Mouse (Mus musculus): ENCODE results near the gene Phyhd1. TPM values are rescaled to one million over a fixed set of nuclear protein-coding genes. Genes with fewer than 3 reads are reported as not detected.

Gene Phyhd1
- polyA plus RNA-seq, 1 experiment from 2014 or later, result 7.3 TPM

DNA sequence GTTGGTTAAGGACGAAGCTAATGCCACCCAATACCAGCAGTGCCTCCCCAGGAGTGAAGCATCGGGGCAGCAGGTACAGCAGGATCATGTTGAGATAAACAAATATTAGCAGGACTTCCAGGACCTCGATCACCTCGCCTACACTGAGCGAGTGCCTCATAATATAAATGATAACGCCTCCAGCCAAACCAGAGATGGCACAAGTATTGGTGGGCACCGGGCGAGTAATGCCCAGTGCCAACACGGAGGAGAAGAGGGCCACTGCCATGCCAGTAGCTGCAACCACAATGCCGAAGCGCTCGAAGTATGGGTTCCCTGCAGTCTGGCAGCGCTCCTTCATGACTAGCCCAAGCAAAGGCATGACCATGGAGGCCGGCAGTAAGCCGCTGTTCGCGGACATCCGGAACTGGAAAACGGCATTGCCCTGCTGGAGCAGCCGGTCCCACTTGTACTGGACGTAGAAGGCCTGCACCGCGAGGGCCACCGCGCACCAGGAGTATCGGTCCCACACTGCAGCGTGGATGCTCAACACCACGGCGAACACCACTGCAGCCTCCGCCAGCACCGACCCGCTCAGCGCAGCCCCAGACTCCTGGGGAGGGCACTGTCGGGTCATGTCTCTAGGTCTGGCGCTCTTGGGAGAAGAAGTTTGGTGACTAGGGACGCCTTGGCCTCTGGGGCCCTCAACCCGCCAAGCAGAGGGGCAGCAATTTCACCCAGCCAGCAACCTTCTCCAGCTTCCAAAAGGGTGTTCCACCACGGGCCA lies 19.6 kb downstream of the Phyhd1 start:
- Histone ChIP-seq H3K4me1 (ENCODE audit: insufficient read depth) (peaks cover 15% of the 10 kb centered on the region), H3K36me3 (ENCODE audit: insufficient read depth) (peaks cover 3% of the 10 kb centered on the region; the same call in 1 of the 2 replicates), H3K9ac (peak overlapping the region; percentile 85), H3K4me2 (peak overlapping the region; percentile 96), H3K27ac (ENCODE audit: low read depth) (0 out of 2 replicates have a peak overlapping the region, but pooled peaks have one; percentile 30), H3K9me3 (ENCODE audit: low read depth, low read length) (no peaks in the 10 kb centered on the region), H3K4me3 (ENCODE audit: low read depth, low read length) (peak overlapping the region; percentile 91), H3K27me3 (ENCODE audit: insufficient read depth, low read length) (no peaks in the 10 kb centered on the region)
- ATAC-seq (ENCODE audit: insufficient read depth), result peak; percentile 65
- no peak for TF ChIP-seq CTCF (IDR thresholded peaks at IDR 0.05; ENCODE audit: low read depth)
- no peak for DNase-seq
- WGBS, result 11% methylated on average over 38 of the region's 38 CpGs

DNA sequence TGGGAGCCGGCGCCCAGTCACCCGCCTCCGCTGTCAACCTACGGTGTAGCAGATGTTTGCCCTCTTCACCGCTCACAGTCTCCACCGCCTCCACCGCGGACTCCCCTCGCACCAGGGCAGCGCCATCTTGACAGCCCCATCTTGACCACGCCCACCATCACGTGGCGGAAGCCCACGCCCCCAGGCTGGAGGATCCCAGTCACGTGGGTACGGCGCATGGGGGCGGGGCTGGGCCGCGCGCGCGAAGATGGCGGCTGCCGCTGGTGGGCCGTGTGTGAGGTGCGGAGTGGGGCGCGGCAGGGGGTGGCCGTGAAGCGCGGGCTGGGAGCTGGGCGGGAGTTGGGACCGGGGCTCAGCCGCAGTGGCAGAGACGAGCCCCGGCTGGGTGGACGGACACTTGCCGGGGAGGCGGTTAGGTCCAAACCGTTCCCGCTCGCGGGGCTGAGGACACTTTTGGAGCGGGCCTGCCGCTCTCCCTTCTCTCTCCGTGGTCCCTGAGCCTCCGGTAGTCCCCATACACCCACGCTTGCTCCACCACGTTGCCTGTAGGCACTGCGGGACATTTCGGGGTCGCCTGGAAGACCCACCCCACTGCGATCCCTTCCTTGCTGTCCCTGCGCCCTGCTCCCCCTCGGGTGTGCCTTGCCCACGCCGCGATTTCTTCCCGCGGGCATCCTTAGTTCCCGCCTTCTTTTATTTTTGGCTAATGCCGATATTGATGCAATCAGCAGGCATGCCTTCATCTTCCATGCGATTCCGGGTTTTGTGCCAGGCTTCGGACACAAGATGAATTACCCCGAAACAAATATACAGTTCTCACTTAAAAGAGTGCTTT lies 20.4 kb downstream of the Phyhd1 start, which contains the start of the genes Dolk and Nup188:
Gene Dolk, minus strand, starts transcription at position 143 of the 835 bp plus-strand sequence.
Gene Nup188, plus strand, starts transcription at position 206 of the 835 bp plus-strand sequence.
- DNase-seq (peak; percentile 98), ATAC-seq (ENCODE audit: insufficient read depth) (peak; percentile 93)
- TF ChIP-seq CTCF (IDR thresholded peaks at IDR 0.05; ENCODE audit: low read depth), result no peak
- H3K27ac ChIP-seq (ENCODE audit: low read depth), result peak within 1 kb of the TSS; percentile 76; the same call in 1 of the 2 replicates
- no peaks in the 10 kb centered on the region for H3K27me3 ChIP-seq (ENCODE audit: insufficient read depth, low read length)
- H3K4me1 ChIP-seq (ENCODE audit: insufficient read depth), result peaks cover 15% of the 10 kb centered on the region
- H3K4me3 ChIP-seq (ENCODE audit: low read depth, low read length), result peak within 1 kb of the TSS; percentile 91
- peak within 1 kb of the TSS; percentile 96 for H3K4me2 ChIP-seq
- peaks cover 5% of the 10 kb centered on the region; the same call in 1 of the 2 replicates for H3K36me3 ChIP-seq (ENCODE audit: insufficient read depth)
- peak within 1 kb of the TSS; percentile 85 for H3K9ac ChIP-seq
- 0% methylated on average over 63 of the region's 68 CpGs for WGBS
- no peaks in the 10 kb centered on the region for H3K9me3 ChIP-seq (ENCODE audit: low read depth, low read length)

DNA sequence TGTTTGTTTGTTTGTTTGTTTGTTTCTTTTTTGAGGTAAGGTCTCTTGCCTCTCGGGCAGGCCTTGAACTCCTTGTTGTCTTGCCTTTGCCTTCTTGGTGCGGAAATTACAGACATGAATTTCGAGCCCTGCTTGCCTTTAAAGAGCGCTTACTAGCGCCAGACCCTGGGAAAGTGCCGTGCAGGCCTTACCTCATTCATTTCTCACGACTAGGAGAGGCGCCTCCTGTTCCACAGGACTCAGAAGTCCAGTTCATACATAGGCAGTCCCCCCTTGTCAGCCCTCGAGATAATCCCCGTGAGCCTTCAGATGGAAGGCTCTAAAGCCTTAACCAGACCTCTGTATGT lies 21.0 kb downstream of the Phyhd1 start:
- no peaks in the 10 kb centered on the region for H3K9me3 ChIP-seq (ENCODE audit: low read depth, low read length)
- peak overlapping the region; percentile 53 for H3K4me2 ChIP-seq
- H3K9ac ChIP-seq, result peak overlapping the region; percentile 85
- H3K4me3 ChIP-seq (ENCODE audit: low read depth, low read length), result peak overlapping the region; percentile 91
- peak; percentile 69 for DNase-seq
- H3K36me3 ChIP-seq (ENCODE audit: insufficient read depth), result peaks cover 8% of the 10 kb centered on the region; the same call in 1 of the 2 replicates
- ATAC-seq (ENCODE audit: insufficient read depth), result peak; percentile 44; the same call in 1 of the 2 replicates
- peaks cover 15% of the 10 kb centered on the region for H3K4me1 ChIP-seq (ENCODE audit: insufficient read depth)
- no peaks in the 10 kb centered on the region for H3K27me3 ChIP-seq (ENCODE audit: insufficient read depth, low read length)
- peak; percentile 7; the same call in 1 of the 2 replicates for TF ChIP-seq CTCF (IDR thresholded peaks at IDR 0.05; ENCODE audit: low read depth)
- under 1% methylated on average over 10 of the region's 10 CpGs for WGBS
- no peak overlapping the region; the same call in 1 of the 2 replicates for H3K27ac ChIP-seq (ENCODE audit: low read depth)

DNA sequence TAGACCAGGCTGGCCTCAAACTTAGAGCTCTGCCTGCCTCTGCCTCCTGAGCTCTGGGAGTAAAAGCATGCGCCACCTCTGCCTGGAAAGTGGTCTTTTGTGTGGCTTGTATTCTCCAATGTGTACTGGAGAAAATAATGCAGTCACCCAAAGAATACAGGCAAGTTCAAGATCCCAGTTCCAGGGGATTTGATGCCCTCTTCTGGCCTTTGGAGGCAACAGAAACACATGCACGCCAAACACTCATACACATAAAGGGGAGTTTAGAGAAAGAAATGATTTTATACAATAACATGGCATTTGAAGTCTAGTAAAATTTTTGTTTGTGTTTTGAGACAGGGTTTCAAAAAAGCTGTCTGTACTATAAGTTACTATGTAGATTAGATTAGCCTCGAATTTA lies 33.5 kb downstream of the Phyhd1 start:
- H3K9me3 ChIP-seq (ENCODE audit: low read depth, low read length), result no peaks in the 10 kb centered on the region
- no peaks in the 10 kb centered on the region for H3K4me1 ChIP-seq (ENCODE audit: insufficient read depth)
- DNase-seq, result peak; percentile 25
- no peak overlapping the region for H3K4me3 ChIP-seq (ENCODE audit: low read depth, low read length)
- 69% methylated on average over 3 of the region's 3 CpGs for WGBS
- no peak for ATAC-seq (ENCODE audit: insufficient read depth)
- H3K4me2 ChIP-seq, result no peak overlapping the region
- peak; percentile 26 for TF ChIP-seq CTCF (IDR thresholded peaks at IDR 0.05; ENCODE audit: low read depth)
- H3K36me3 ChIP-seq (ENCODE audit: insufficient read depth), result peaks cover 68% of the 10 kb centered on the region
- no peaks in the 10 kb centered on the region for H3K27me3 ChIP-seq (ENCODE audit: insufficient read depth, low read length)
- H3K27ac ChIP-seq (ENCODE audit: low read depth), result no peak overlapping the region
- no peak overlapping the region for H3K9ac ChIP-seq

DNA sequence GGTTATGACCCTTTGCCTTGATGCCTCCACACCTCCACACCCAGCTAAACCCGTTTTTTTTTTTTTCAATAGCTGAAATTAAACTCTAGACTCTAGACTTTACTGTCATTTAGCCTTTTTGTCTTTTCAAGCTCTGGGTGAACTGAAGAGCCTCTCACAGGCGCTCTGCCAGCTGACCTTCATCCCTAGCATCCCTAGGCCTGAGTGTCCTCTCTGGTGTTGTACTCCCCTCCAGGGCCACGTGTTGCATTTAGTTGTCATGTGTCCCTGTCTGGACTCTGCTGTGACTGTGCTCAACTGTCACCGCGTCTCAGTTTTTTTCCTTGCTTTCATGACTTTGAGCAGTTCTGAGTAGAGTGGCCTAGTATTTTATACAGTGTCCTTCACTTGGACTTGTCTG lies 34.0 kb downstream of the Phyhd1 start:
- DNase-seq (no peak), ATAC-seq (ENCODE audit: insufficient read depth) (no peak)
- Histone ChIP-seq H3K9ac (no peak overlapping the region), H3K36me3 (ENCODE audit: insufficient read depth) (peaks cover 72% of the 10 kb centered on the region), H3K27ac (ENCODE audit: low read depth) (no peak overlapping the region), H3K27me3 (ENCODE audit: insufficient read depth, low read length) (no peaks in the 10 kb centered on the region), H3K4me3 (ENCODE audit: low read depth, low read length) (no peak overlapping the region), H3K9me3 (ENCODE audit: low read depth, low read length) (no peaks in the 10 kb centered on the region), H3K4me2 (no peak overlapping the region), H3K4me1 (ENCODE audit: insufficient read depth) (no peaks in the 10 kb centered on the region)
- WGBS, result 85% methylated on average over 5 of the region's 5 CpGs
- TF ChIP-seq CTCF (IDR thresholded peaks at IDR 0.05; ENCODE audit: low read depth), result no peak

DNA sequence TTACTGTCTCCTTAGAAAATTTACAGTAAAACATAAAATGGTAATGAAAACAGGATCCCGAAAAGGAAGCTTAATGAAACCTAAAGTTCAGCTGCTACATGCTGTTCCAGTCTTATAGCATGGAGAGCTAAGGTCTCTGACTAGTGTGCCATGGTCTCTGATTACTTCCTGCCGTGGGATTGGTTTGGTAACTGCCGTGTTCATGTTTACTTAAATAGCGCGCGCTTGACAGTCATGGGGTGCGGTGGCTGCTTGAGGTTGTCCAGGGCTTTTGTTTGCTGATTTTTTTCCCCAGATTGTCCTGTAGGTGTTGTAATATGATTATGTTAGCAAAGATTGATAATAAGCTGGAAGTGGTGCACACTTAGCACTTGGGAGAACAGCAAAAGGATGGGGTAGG lies 40.1 kb downstream of the Phyhd1 start:
- TF ChIP-seq CTCF (IDR thresholded peaks at IDR 0.05; ENCODE audit: low read depth), result no peak
- 89% methylated on average over 7 of the region's 7 CpGs for WGBS
- Histone ChIP-seq H3K9ac (no peak overlapping the region), H3K27me3 (ENCODE audit: insufficient read depth, low read length) (no peaks in the 10 kb centered on the region), H3K36me3 (ENCODE audit: insufficient read depth) (peaks cover 97% of the 10 kb centered on the region), H3K4me2 (no peak overlapping the region), H3K4me1 (ENCODE audit: insufficient read depth) (no peaks in the 10 kb centered on the region), H3K27ac (ENCODE audit: low read depth) (no peak overlapping the region), H3K9me3 (ENCODE audit: low read depth, low read length) (no peaks in the 10 kb centered on the region), H3K4me3 (ENCODE audit: low read depth, low read length) (no peak overlapping the region)
- DNase-seq (no peak), ATAC-seq (ENCODE audit: insufficient read depth) (no peak)

DNA sequence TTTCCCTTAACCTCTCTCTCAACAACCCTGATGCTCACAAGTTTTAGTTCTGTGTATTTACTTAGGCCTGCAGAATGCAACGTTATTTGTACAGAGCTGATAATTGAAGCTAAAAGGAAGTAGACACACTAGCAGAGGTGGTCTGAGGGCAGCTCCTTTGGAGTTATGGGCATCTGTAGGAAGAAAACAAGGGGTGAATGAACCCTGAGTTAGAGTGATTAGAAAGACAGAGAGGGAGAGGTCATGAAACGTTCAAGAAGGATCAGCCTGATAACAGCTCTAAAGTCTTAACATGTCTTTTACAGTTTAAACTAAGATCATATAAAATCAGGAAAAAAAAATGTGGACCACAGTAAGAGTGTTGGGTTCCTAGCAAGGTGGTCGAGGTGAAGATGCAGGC lies 43.3 kb downstream of the Phyhd1 start:
- peaks cover 98% of the 10 kb centered on the region for H3K36me3 ChIP-seq (ENCODE audit: insufficient read depth)
- no peak overlapping the region for H3K4me2 ChIP-seq
- no peak overlapping the region for H3K4me3 ChIP-seq (ENCODE audit: low read depth, low read length)
- ATAC-seq (ENCODE audit: insufficient read depth), result no peak
- H3K9me3 ChIP-seq (ENCODE audit: low read depth, low read length), result no peaks in the 10 kb centered on the region
- no peak overlapping the region for H3K27ac ChIP-seq (ENCODE audit: low read depth)
- H3K4me1 ChIP-seq (ENCODE audit: insufficient read depth), result no peaks in the 10 kb centered on the region
- TF ChIP-seq CTCF (IDR thresholded peaks at IDR 0.05; ENCODE audit: low read depth), result no peak
- no peaks in the 10 kb centered on the region for H3K27me3 ChIP-seq (ENCODE audit: insufficient read depth, low read length)
- WGBS, result 80% methylated on average over 3 of the region's 3 CpGs
- no peak overlapping the region for H3K9ac ChIP-seq
- DNase-seq, result no peak

All from lung, embryonic 14.5 days (tissue).